Mouse (Mus musculus) lung, adult 2 months (tissue): ENCODE data around the gene Lrmda. TPM values are rescaled to one million over a fixed set of nuclear protein-coding genes. Genes with fewer than 3 reads are reported as not detected.

Experiments used
- DNase-seq: peaks from one replicate; pipeline ENCODE4 v3.0.0; 2022
- H3K4me1 ChIP-seq: fragments of 200-500 bp; 2 replicates; pipeline ENCODE4 v1.6.1; 2011; ENCODE audit warnings: low read length; ENCODE audit not compliant: control insufficient read depth, insufficient read depth
- H3K4me3 ChIP-seq: fragments of 200-500 bp; replicated peaks from 2 replicates; pipeline ENCODE3; 2011; ENCODE audit warnings: low read depth, mild to moderate bottlenecking, control low read depth, low read length; ENCODE audit errors: extremely low read depth
- CTCF ChIP-seq: fragments of 200-500 bp; IDR thresholded peaks from 2 replicates; pipeline ENCODE4 v1.5.1; 2011; ENCODE audit warnings: mild to moderate bottlenecking, low read length, control low read depth; ENCODE audit not compliant: insufficient read depth
- POLR2A ChIP-seq: fragments of 200-500 bp; IDR thresholded peaks from 2 replicates; pipeline ENCODE4 v1.6.1; 2011; ENCODE audit warnings: low read depth, mild to moderate bottlenecking, control low read depth, low read length, borderline replicate concordance; ENCODE audit errors: extremely low read depth
- WGBS: fragments of 180-500 bp; shearing (Covaris S2); methylation state at CpG from one replicate; pipeline ENCODE4 v1.1.7; 2018; 5-methylcytosine and 5-hydroxymethylcytosine counted together
- polyA plus RNA-seq: library from polyadenylated mRNA; depleted of rRNA; stranded (reverse); fragments of >200 nt; gene quantifications from 2 replicates; pipeline ENCODE4 v1.2.3, GENCODE M21; 2012

The Lrmda gene
- polyA plus RNA-seq, 1 experiment = 1.8 TPM

GRCm38 (mm10) chr14:22007006-22007405, 12.5 kb upstream of the Lrmda start:
- DNase-seq = no peak
- Histone ChIP-seq H3K4me1 (0 out of 2 replicates have a peak, but pooled peaks cover 3% of the 10 kb centered on the region), H3K4me3 (no peak overlapping the region)
- WGBS = 77% methylated on average over 6 of the region's 6 CpGs
- no peak for TF ChIP-seq CTCF
- TF ChIP-seq POLR2A = no peak

GRCm38 (mm10) chr14:22014315-22014714, 5.2 kb upstream of the Lrmda start:
- WGBS = 69% methylated on average over 5 of the region's 5 CpGs
- no peak overlapping the region for H3K4me3 ChIP-seq
- no peak for TF ChIP-seq CTCF
- no peak for TF ChIP-seq POLR2A
- no peak for DNase-seq
- peaks cover 32% of the 10 kb centered on the region for H3K4me1 ChIP-seq

- Histone ChIP-seq H3K4me1 (peaks cover 32% of the 10 kb centered on the region), H3K4me3 (no peak overlapping the region)
- 39% methylated on average over 4 of the region's 4 CpGs for WGBS
- peak; percentile 36 for DNase-seq
- TF ChIP-seq CTCF (no peak), POLR2A (no peak)
Observed at GRCm38 (mm10) chr14:22014781-22015180, 4.7 kb upstream of the Lrmda start.

GRCm38 (mm10) chr14:22017011-22017410, 2.5 kb upstream of the Lrmda start:
- 28% methylated on average over 5 of the region's 5 CpGs for WGBS
- no peak overlapping the region for H3K4me3 ChIP-seq
- peaks cover 32% of the 10 kb centered on the region for H3K4me1 ChIP-seq
- DNase-seq = no peak
- TF ChIP-seq CTCF (no peak), POLR2A (no peak)

- Histone ChIP-seq H3K4me3 (peak overlapping the region; percentile 41), H3K4me1 (peaks cover 18% of the 10 kb centered on the region)
- no peak for DNase-seq
- 53% methylated on average over 12 of the region's 12 CpGs for WGBS
- TF ChIP-seq CTCF (no peak), POLR2A (no peak)
Observed at GRCm38 (mm10) chr14:22019949-22020845, 685 bp downstream of the Lrmda start.

GRCm38 (mm10) chr14:22020885-22021284, 1.4 kb downstream of the Lrmda start:
- WGBS = 25% methylated on average over 2 of the region's 2 CpGs
- no peak for DNase-seq
- Histone ChIP-seq H3K4me3 (no peak overlapping the region), H3K4me1 (peaks cover 13% of the 10 kb centered on the region)
- TF ChIP-seq CTCF (peak; percentile 62), POLR2A (no peak)

- no peak for TF ChIP-seq POLR2A
- WGBS = 73% methylated on average over 4 of the region's 4 CpGs
- Histone ChIP-seq H3K4me1 (peaks cover 5% of the 10 kb centered on the region), H3K4me3 (no peak overlapping the region)
- DNase-seq = no peak
Observed at GRCm38 (mm10) chr14:22023533-22023932, 4.0 kb downstream of the Lrmda start.

GRCm38 (mm10) chr14:22035900-22036299, 16.4 kb downstream of the Lrmda start:
- TF ChIP-seq POLR2A (no peak), CTCF (no peak)
- H3K4me1 ChIP-seq = peaks cover 2% of the 10 kb centered on the region; the same call in 1 of the 2 replicates
- 75% methylated on average over 3 of the region's 3 CpGs for WGBS
- H3K4me3 ChIP-seq = no peak overlapping the region
- no peak for DNase-seq

- no peak for DNase-seq
- TF ChIP-seq POLR2A (no peak), CTCF (no peak)
- 69% methylated on average over 6 of the region's 6 CpGs for WGBS
- H3K4me3 ChIP-seq = no peak overlapping the region
- H3K4me1 ChIP-seq = peaks cover 2% of the 10 kb centered on the region; the same call in 1 of the 2 replicates
Observed at GRCm38 (mm10) chr14:22036338-22036737, 16.8 kb downstream of the Lrmda start.
